Mouse (Mus musculus): ENCODE results near the gene 1700001L19Rik. TPM values are rescaled to one million over a fixed set of nuclear protein-coding genes. Genes with fewer than 3 reads are reported as not detected.

The 1700001L19Rik gene
- polyA plus RNA-seq, 2 experiments from 2014 or later, result not detected

DNA sequence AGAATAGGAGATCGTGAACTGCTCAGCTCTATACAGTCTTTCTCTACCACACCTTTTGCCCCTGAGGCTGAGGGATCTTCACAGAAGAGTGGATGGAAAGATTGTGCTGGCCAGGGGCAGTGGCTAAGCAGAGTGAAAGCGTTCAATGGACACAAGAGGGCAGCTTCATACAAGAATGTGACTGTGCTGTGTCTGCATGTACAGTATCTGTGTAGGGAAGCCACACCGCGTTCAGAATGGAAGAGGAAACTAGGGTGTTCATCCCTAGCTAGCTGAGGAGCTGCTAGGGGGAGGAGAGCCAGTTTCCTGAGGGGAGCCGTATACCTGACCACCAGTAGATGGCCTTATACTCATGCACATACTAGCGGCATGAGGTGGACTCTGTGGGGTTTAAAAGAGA lies 25.6 kb downstream of the 1700001L19Rik start:
- ATAC-seq, result no peak

DNA sequence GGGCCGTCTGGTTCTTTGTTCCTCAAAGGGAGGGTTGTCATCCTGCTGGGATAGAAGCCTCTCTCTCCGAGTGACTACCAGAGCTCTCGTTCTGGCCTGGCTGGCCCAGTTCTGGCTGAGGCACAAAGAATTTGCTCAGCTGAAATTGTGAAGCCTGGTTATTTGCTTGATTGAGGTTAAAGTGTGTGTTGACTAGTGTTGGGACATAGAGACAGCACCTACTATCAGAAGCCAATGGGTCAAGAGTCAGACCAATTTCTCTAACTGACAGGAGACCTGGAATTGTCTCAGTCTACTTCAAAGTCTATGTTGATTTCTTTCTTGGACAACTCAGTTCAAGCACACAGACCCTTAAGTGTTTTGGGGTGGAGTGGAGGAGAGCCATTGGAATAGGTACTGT lies 29.8 kb downstream of the 1700001L19Rik start:
- no peak for ATAC-seq

DNA sequence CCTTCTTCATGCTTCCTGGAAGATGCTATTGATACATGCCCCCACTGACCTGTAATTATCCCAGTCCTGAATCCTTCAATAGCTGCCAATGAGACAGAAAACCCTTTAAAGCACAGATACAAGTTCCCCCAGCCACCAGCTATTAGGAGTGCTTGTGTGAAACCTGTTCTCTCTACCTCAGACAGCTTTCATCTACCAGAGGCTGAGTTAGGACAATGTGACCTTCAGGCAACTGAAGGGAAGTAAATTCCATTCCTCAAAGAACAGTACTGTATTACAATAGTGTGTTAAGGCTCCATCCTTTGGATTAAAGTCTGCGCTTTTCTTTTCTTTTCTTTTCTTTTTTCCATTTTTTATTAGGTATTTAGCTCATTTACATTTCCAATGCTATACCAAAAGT lies 45.6 kb downstream of the 1700001L19Rik start:
- no peak for ATAC-seq

Other genes with a start within 250 kb of the 1700001L19Rik start
- gene Mtrr, start 15.3 kb upstream of the 1700001L19Rik start, polyA plus RNA-seq (2017; shearing (Covaris generic)), result 10 to 100 TPM; 15.7 to 19.3 TPM
- 10 to 100 TPM; 29.7 to 33.1 TPM for gene Fastkd3, start 15.2 kb upstream of the 1700001L19Rik start, polyA plus RNA-seq (2017; shearing (Covaris generic))

Data from activated CD4-positive, CD25-positive, alpha-beta regulatory T cell, adult 4 months (primary cell).